Mouse (Mus musculus): ENCODE measurements at regions not wholly inside any gene's neighbourhood (a gene's known extent, or its start where the extent isn't known, plus 50 kb on each side); places are given as distances from the start of the nearest gene placed in this dataset.

- no peak for DNase-seq
These were observed 602.8 kb downstream of the Ets1 start for GRCm38 (mm10) chr9:33238846-33239245.

- no peak for DNase-seq
These were observed 604.5 kb downstream of the Ets1 start for GRCm38 (mm10) chr9:33240506-33240905.

- no peak for DNase-seq
These were observed 605.1 kb downstream of the Ets1 start for GRCm38 (mm10) chr9:33240914-33241635.

- peak; percentile 19 to 21 for DNase-seq
These were observed 610.9 kb downstream of the Ets1 start for GRCm38 (mm10) chr9:33246932-33247331.

- DNase-seq, result no peak
These were observed 622.2 kb downstream of the Ets1 start for GRCm38 (mm10) chr9:33258241-33258640.

- DNase-seq, result peak in 1 of 2 experiments; percentile 5
These were observed 624.1 kb downstream of the Ets1 start for GRCm38 (mm10) chr9:33260171-33260570.

- DNase-seq, result no peak
These were observed 653.4 kb downstream of the Ets1 start for GRCm38 (mm10) chr9:33289381-33289780.

- DNase-seq, result no peak
These were observed 656.1 kb downstream of the Ets1 start for GRCm38 (mm10) chr9:33292116-33292515.

GRCm38 (mm10) chr9:33295925-33296324 is 659.9 kb downstream of the Ets1 start:
- DNase-seq, result peak in 1 of 2 experiments; percentile 0

GRCm38 (mm10) chr9:33319525-33320025 is 683.6 kb downstream of the Ets1 start:
- DNase-seq, result no peak

- no peak for DNase-seq
These were observed 691.7 kb downstream of the Ets1 start for GRCm38 (mm10) chr9:33327722-33328121.

GRCm38 (mm10) chr9:33350258-33350657 is 714.2 kb downstream of the Ets1 start:
- DNase-seq, result no peak

GRCm38 (mm10) chr9:33356621-33357020 is 720.6 kb downstream of the Ets1 start:
- no peak for DNase-seq

- DNase-seq, result no peak
These were observed 724.9 kb downstream of the Ets1 start for GRCm38 (mm10) chr9:33360966-33361365.

GRCm38 (mm10) chr9:33389170-33389569 is 753.1 kb downstream of the Ets1 start:
- DNase-seq, result no peak

- no peak for DNase-seq
These were observed 768.7 kb downstream of the Ets1 start for GRCm38 (mm10) chr9:33404691-33405090.

GRCm38 (mm10) chr9:33407517-33407916 is 771.5 kb downstream of the Ets1 start:
- DNase-seq, result no peak

GRCm38 (mm10) chr9:33423781-33424180 is 787.8 kb downstream of the Ets1 start:
- DNase-seq, result no peak

- no peak for DNase-seq
These were observed 800.4 kb downstream of the Ets1 start for GRCm38 (mm10) chr9:33436459-33436858.

- no peak for DNase-seq
These were observed 806.2 kb downstream of the Ets1 start for GRCm38 (mm10) chr9:33442266-33442665.

- DNase-seq, result no peak
These were observed 809.9 kb downstream of the Ets1 start for GRCm38 (mm10) chr9:33445902-33446301.

GRCm38 (mm10) chr9:33475106-33475505 is 839.1 kb downstream of the Ets1 start:
- DNase-seq, result no peak

- no peak for DNase-seq
These were observed 847.0 kb downstream of the Ets1 start for GRCm38 (mm10) chr9:33482845-33483540.

- DNase-seq, result no peak
These were observed 847.5 kb downstream of the Ets1 start for GRCm38 (mm10) chr9:33483541-33483846.
